ENCODE assay signal across 8 mouse cellular contexts in genomic region chr2:174127376-174127713, GRCm38 (mm10). TPM values are rescaled to one million over a fixed set of nuclear protein-coding genes. Genes with fewer than 3 reads are reported as not detected.
A peak's percentile ranks its signal among the peaks of the same experiment; 100 is the strongest.
DNase-seq lines count a peak whose midpoint lies in the region; ATAC-seq and TF ChIP-seq lines count a peak whose summit lies in the region.
"Had no signal": no experiment of that assay in that cellular context is flagged by ENCODE, and none has a peak within 500 bp of the region (broad histone marks: within the 10 kb centered on the region; RNA-seq: fewer than 3 reads in every experiment).

No protein-coding gene starts in this region.

- no peak overlapping the region for H3K9ac ChIP-seq in liver, embryonic 12.5 days
- H3K9ac ChIP-seq in liver, postnatal 0 days (replicated peaks), result no peak overlapping the region
- H3K9ac ChIP-seq in forebrain, embryonic 14.5 days (ENCODE audit: low read length), result peak overlapping the region; percentile 17; the same call in 1 of the 2 replicates
- no peak overlapping the region for H3K9ac ChIP-seq in intestine, postnatal 0 days (ENCODE audit: low read depth, low read length)
- H3K9ac ChIP-seq in stomach, embryonic 14.5 days (replicated peaks; ENCODE audit: low read depth, low read length), result no peak overlapping the region

- TF ChIP-seq CTCF in liver, postnatal 0 days (IDR thresholded peaks at IDR 0.05; ENCODE audit: low read depth), result no peak
- no peak for TF ChIP-seq CTCF in intestine, postnatal 0 days (IDR thresholded peaks at IDR 0.05; ENCODE audit: low read depth)

- no peak for TF ChIP-seq EP300 in liver, postnatal 0 days (IDR thresholded peaks at IDR 0.05; ENCODE audit: low read depth)

- H3K9me3 ChIP-seq in liver, embryonic 12.5 days (replicated peaks), result peaks cover 7% of the 10 kb centered on the region; the same call in 1 of the 2 replicates
- H3K9me3 ChIP-seq in liver, postnatal 0 days (ENCODE audit: low read length), result no peaks in the 10 kb centered on the region
- no peaks in the 10 kb centered on the region; the same call in 1 of the 2 replicates for H3K9me3 ChIP-seq in forebrain, embryonic 14.5 days (replicated peaks; ENCODE audit: control insufficient read depth, low read length)
- no peaks in the 10 kb centered on the region for H3K9me3 ChIP-seq in intestine, postnatal 0 days (ENCODE audit: control insufficient read depth)
- H3K9me3 ChIP-seq in stomach, embryonic 14.5 days (ENCODE audit: control insufficient read depth, low read depth, low read length), result peaks cover 10% of the 10 kb centered on the region; the same call in 1 of the 2 replicates

- DNase-seq in liver, postnatal 0 days, result no peak
- no peak for DNase-seq in forebrain, embryonic 14.5 days (ENCODE audit: low spot score)
- no peak for DNase-seq in adrenal gland, postnatal 36 days
- DNase-seq: lung, adult 2 months had no signal

- peak overlapping the region; percentile 24 for H3K4me2 ChIP-seq in liver, embryonic 12.5 days
- no peak overlapping the region for H3K4me2 ChIP-seq in liver, postnatal 0 days (ENCODE audit: low read depth, low read length)
- peak overlapping the region; percentile 41 for H3K4me2 ChIP-seq in forebrain, embryonic 14.5 days (ENCODE audit: low read length)
- H3K4me2 ChIP-seq in intestine, postnatal 0 days (replicated peaks; ENCODE audit: low read depth), result peak overlapping the region; percentile 17; the same call in 1 of the 2 replicates
- H3K4me2 ChIP-seq in stomach, embryonic 14.5 days (replicated peaks; ENCODE audit: low read depth, low read length), result peak overlapping the region; percentile 25

- H3K4me1 ChIP-seq in liver, embryonic 12.5 days, result peaks cover 11% of the 10 kb centered on the region
- peaks cover 5% of the 10 kb centered on the region for H3K4me1 ChIP-seq in liver, postnatal 0 days (ENCODE audit: insufficient read depth)
- peaks cover 10% of the 10 kb centered on the region; the same call in 1 of the 2 replicates for H3K4me1 ChIP-seq in forebrain, embryonic 14.5 days (ENCODE audit: control insufficient read depth, insufficient read depth, low read length)
- H3K4me1 ChIP-seq in intestine, postnatal 0 days (replicated peaks; ENCODE audit: control insufficient read depth, insufficient read depth, low read length), result 0 out of 2 replicates have a peak, but pooled peaks cover 4% of the 10 kb centered on the region
- H3K4me1 ChIP-seq in stomach, embryonic 14.5 days (ENCODE audit: control insufficient read depth, insufficient read depth, low read length), result peaks cover 11% of the 10 kb centered on the region; the same call in 1 of the 2 replicates

- no peaks in the 10 kb centered on the region; the same call in 1 of the 2 replicates for H3K27me3 ChIP-seq in liver, embryonic 12.5 days (replicated peaks)
- no peaks in the 10 kb centered on the region for H3K27me3 ChIP-seq in liver, postnatal 0 days (ENCODE audit: insufficient read depth, low read length)
- H3K27me3 ChIP-seq in forebrain, embryonic 14.5 days (replicated peaks; ENCODE audit: control insufficient read depth, insufficient read depth, low read length), result no peaks in the 10 kb centered on the region
- H3K27me3 ChIP-seq in intestine, postnatal 0 days (replicated peaks; ENCODE audit: control insufficient read depth, insufficient read depth, low read length), result no peaks in the 10 kb centered on the region
- no peaks in the 10 kb centered on the region for H3K27me3 ChIP-seq in stomach, embryonic 14.5 days (ENCODE audit: control insufficient read depth, insufficient read depth, low read length)

- no peak overlapping the region for H3K27ac ChIP-seq in liver, embryonic 12.5 days
- H3K27ac ChIP-seq in liver, postnatal 0 days (ENCODE audit: low read depth), result no peak overlapping the region
- H3K27ac ChIP-seq in forebrain, embryonic 14.5 days (ENCODE audit: low read depth, low read length), result no peak overlapping the region
- H3K27ac ChIP-seq in intestine, postnatal 0 days (ENCODE audit: low read depth, low read length), result no peak overlapping the region
- H3K27ac ChIP-seq in stomach, embryonic 14.5 days (ENCODE audit: low read length), result no peak overlapping the region

- 35% methylated on average over 6 of the region's 6 CpGs for whole genome bisulfite sequencing in liver, embryonic 12.5 days (ENCODE audit: insufficient replicate concordance)
- WGBS in liver, postnatal 0 days (ENCODE audit: insufficient replicate concordance), result 41% methylated on average over 6 of the region's 6 CpGs
- 25% methylated on average over 6 of the region's 6 CpGs for whole genome bisulfite sequencing in forebrain, embryonic 14.5 days
- 47% methylated on average over 6 of the region's 6 CpGs for WGBS in intestine, postnatal 0 days
- WGBS in stomach, embryonic 14.5 days, result 33% methylated on average over 6 of the region's 6 CpGs

- peaks cover 27% of the 10 kb centered on the region for H3K36me3 ChIP-seq in liver, embryonic 12.5 days
- peaks cover 12% of the 10 kb centered on the region for H3K36me3 ChIP-seq in liver, postnatal 0 days (replicated peaks; ENCODE audit: insufficient read depth, low read length)
- peaks cover 11% of the 10 kb centered on the region; the same call in 1 of the 2 replicates for H3K36me3 ChIP-seq in forebrain, embryonic 14.5 days (ENCODE audit: control insufficient read depth, insufficient read depth, low read length)
- peaks cover 25% of the 10 kb centered on the region; the same call in 1 of the 2 replicates for H3K36me3 ChIP-seq in intestine, postnatal 0 days (ENCODE audit: control insufficient read depth, insufficient read depth)
- peaks cover 17% of the 10 kb centered on the region for H3K36me3 ChIP-seq in stomach, embryonic 14.5 days (ENCODE audit: control insufficient read depth, insufficient read depth, low read length)

- ATAC-seq in liver, embryonic 12.5 days, result no peak
- no peak for ATAC-seq in liver, postnatal 0 days
- peak; percentile 28 for ATAC-seq in forebrain, embryonic 14.5 days
- ATAC-seq in intestine, postnatal 0 days, result no peak
- ATAC-seq in stomach, embryonic 14.5 days (ENCODE audit: insufficient number of reproducible peaks, insufficient read depth, low FRiP score, low read depth), result no peak
- ATAC-seq in megakaryocyte, adult 5-6 weeks (ENCODE audit: poor library complexity, severe bottlenecking), result no peak

- no peak overlapping the region for H3K4me3 ChIP-seq in liver, embryonic 12.5 days
- H3K4me3 ChIP-seq in liver, postnatal 0 days (ENCODE audit: low read depth, low read length), result no peak overlapping the region
- H3K4me3 ChIP-seq in forebrain, embryonic 14.5 days (ENCODE audit: low read depth, low read length), result no peak overlapping the region
- H3K4me3 ChIP-seq in intestine, postnatal 0 days (ENCODE audit: low read depth, low read length), result no peak overlapping the region
- H3K4me3 ChIP-seq in stomach, embryonic 14.5 days (ENCODE audit: low read depth, low read length), result no peak overlapping the region

RNA-seq across cellular contexts. Expression of gene Npepl1, which starts 17.2 kb away (rescaled TPM):
- polyA plus RNA-seq in liver, embryonic 12.5 days (2016; fragmentation: Nextera tagmentation; extraction: Ambion mirVana), result 43.6 and 44.5 TPM in 2 replicates
- 30.8 and 32.0 TPM in 2 replicates for polyA plus RNA-seq in liver, postnatal 0 days (2015; fragmentation: Nextera tagmentation; extraction: Ambion mirVana)
- 20.3 and 20.6 TPM in 2 replicates for polyA plus RNA-seq in forebrain, embryonic 14.5 days (2014; fragmentation: Nextera tagmentation; extraction: Ambion mirVana)
- 24.8 and 25.8 TPM in 2 replicates for polyA plus RNA-seq in intestine, postnatal 0 days (2015; fragmentation: Nextera tagmentation; extraction: Ambion mirVana)
- polyA plus RNA-seq in stomach, embryonic 14.5 days (2014; fragmentation: Nextera tagmentation; extraction: Ambion mirVana), result 48.1 and 56.1 TPM in 2 replicates
- 21.3 and 23.1 TPM in 2 replicates for total RNA-seq in megakaryocyte, adult 5-6 weeks (2015)
- 16.7 and 17.0 TPM in 2 replicates for total RNA-seq in megakaryocyte, adult 5-6 weeks (2017)
- total RNA-seq in adrenal gland, postnatal 36 days (2021), result 10 to 100 TPM; 58.4 to 69.0 TPM

RNA-seq across cellular contexts. Expression of gene Stx16, which starts 51.2 kb away (rescaled TPM):
- polyA plus RNA-seq in liver, embryonic 12.5 days (2016; fragmentation: Nextera tagmentation; extraction: Ambion mirVana), result 4.5 and 4.9 TPM in 2 replicates
- 2.4 and 2.9 TPM in 2 replicates for polyA plus RNA-seq in liver, postnatal 0 days (2015; fragmentation: Nextera tagmentation; extraction: Ambion mirVana)
- 9.1 and 9.2 TPM in 2 replicates for polyA plus RNA-seq in forebrain, embryonic 14.5 days (2014; fragmentation: Nextera tagmentation; extraction: Ambion mirVana)
- 4.2 and 5.7 TPM in 2 replicates for polyA plus RNA-seq in intestine, postnatal 0 days (2015; fragmentation: Nextera tagmentation; extraction: Ambion mirVana)
- 11.2 and 11.7 TPM in 2 replicates for polyA plus RNA-seq in stomach, embryonic 14.5 days (2014; fragmentation: Nextera tagmentation; extraction: Ambion mirVana)
- 28.8 and 33.8 TPM in 2 replicates for total RNA-seq in megakaryocyte, adult 5-6 weeks (2015)
- 30.4 and 31.0 TPM in 2 replicates for total RNA-seq in megakaryocyte, adult 5-6 weeks (2017)
- 10 to 100 TPM; 48.5 to 57.9 TPM for total RNA-seq in adrenal gland, postnatal 36 days (2021)
